Mouse (Mus musculus): ENCODE data around the gene F8. TPM values are rescaled to one million over a fixed set of nuclear protein-coding genes. Genes with fewer than 3 reads are reported as not detected.
"Not testable (repeated sequence)": the region's sequence is repeated elsewhere in the genome, so short reads cannot be mapped to it uniquely, and the experiment has no call there.

The F8 gene
- polyA plus RNA-seq, 2 experiments: 0.58 to 1.5 TPM

- Histone ChIP-seq H3K27ac (replicated peaks; ENCODE audit: low read depth, low read length) (no peak overlapping the region), H3K4me1 (ENCODE audit: control insufficient read depth, insufficient read depth, low read length) (no peaks in the 10 kb centered on the region), H3K27me3 (ENCODE audit: control insufficient read depth, insufficient read depth, low read length) (no peaks in the 10 kb centered on the region), H3K4me2 (replicated peaks; ENCODE audit: low read depth, low read length, severe bottlenecking) (no peak overlapping the region), H3K9me3 (ENCODE audit: control insufficient read depth, low read length) (no peaks in the 10 kb centered on the region), H3K36me3 (ENCODE audit: control insufficient read depth, insufficient read depth, low read length) (no peaks in the 10 kb centered on the region), H3K9ac (ENCODE audit: low read depth, low read length, severe bottlenecking) (no peak overlapping the region), H3K4me3 (replicated peaks; ENCODE audit: low read length) (no peak overlapping the region)
- TF ChIP-seq POLR2A (IDR thresholded peaks at IDR 0.05; ENCODE audit: borderline replicate concordance, extremely low read depth, insufficient read depth, insufficient read length): no peak
- no peak for ATAC-seq (ENCODE audit: low FRiP score, low read depth)
- DNase-seq (ENCODE audit: low spot score): no peak
Measured at GRCm38 (mm10) chrX:75370197-75370596, 12.2 kb downstream of the F8 start.

GRCm38 (mm10) chrX:75323556-75323955, 58.9 kb downstream of the F8 start:
- Histone ChIP-seq H3K4me3 (replicated peaks; ENCODE audit: low read length) (no peak overlapping the region), H3K4me1 (ENCODE audit: control insufficient read depth, insufficient read depth, low read length) (no peaks in the 10 kb centered on the region), H3K9me3 (ENCODE audit: control insufficient read depth, low read length) (no peaks in the 10 kb centered on the region), H3K4me2 (replicated peaks; ENCODE audit: low read depth, low read length, severe bottlenecking) (no peak overlapping the region), H3K9ac (ENCODE audit: low read depth, low read length, severe bottlenecking) (no peak overlapping the region), H3K36me3 (ENCODE audit: control insufficient read depth, insufficient read depth, low read length) (no peaks in the 10 kb centered on the region), H3K27ac (replicated peaks; ENCODE audit: low read depth, low read length) (no peak overlapping the region), H3K27me3 (ENCODE audit: control insufficient read depth, insufficient read depth, low read length) (no peaks in the 10 kb centered on the region)
- ATAC-seq (ENCODE audit: low FRiP score, low read depth) (no peak), DNase-seq (ENCODE audit: low spot score) (no peak)
- WGBS: 83% methylated on average over 4 of the region's 4 CpGs
- no peak for TF ChIP-seq POLR2A (IDR thresholded peaks at IDR 0.05; ENCODE audit: borderline replicate concordance, extremely low read depth, insufficient read depth, insufficient read length)

DNA sequence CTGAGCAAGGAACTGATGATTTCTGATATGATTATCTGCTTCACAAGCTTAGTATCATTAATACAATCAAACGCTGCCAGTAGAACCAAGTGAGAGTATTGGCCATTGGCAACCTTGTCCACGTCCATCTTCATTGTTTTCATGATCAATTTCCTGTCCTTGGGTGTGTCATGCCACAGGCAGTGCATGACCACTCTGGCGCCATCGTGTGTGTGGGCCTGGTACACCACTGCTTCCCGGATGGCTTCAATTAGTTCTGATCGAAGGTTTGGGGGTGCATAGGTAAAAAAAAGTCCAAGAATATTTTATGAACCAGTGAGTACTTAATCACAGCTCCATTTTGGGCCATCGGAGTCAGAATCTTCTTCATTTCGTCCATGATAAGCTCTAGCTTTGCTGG, 110.7 kb downstream of the F8 start:
- no peak overlapping the region for H3K27ac ChIP-seq (replicated peaks; ENCODE audit: low read depth, low read length)

GRCm38 (mm10) chrX:75233603-75234376, 148.6 kb downstream of the F8 start:
- not testable (repeated sequence) for H3K4me2 ChIP-seq (replicated peaks; ENCODE audit: low read depth, low read length, severe bottlenecking); H3K4me3 ChIP-seq (replicated peaks; ENCODE audit: low read length); H3K27me3 ChIP-seq (ENCODE audit: control insufficient read depth, insufficient read depth, low read length); H3K36me3 ChIP-seq (ENCODE audit: control insufficient read depth, insufficient read depth, low read length); H3K9ac ChIP-seq (ENCODE audit: low read depth, low read length, severe bottlenecking); DNase-seq (ENCODE audit: low spot score); H3K27ac ChIP-seq (replicated peaks; ENCODE audit: low read depth, low read length); ATAC-seq (ENCODE audit: low FRiP score, low read depth); H3K9me3 ChIP-seq (ENCODE audit: control insufficient read depth, low read length); H3K4me1 ChIP-seq (ENCODE audit: control insufficient read depth, insufficient read depth, low read length)
- 52% methylated on average over 8 of the region's 8 CpGs for WGBS

More for the DNA sequence above, 110.7 kb downstream of the F8 start:
- no peak for TF ChIP-seq POLR2A (IDR thresholded peaks at IDR 0.05; ENCODE audit: borderline replicate concordance, extremely low read depth, insufficient read depth, insufficient read length)
- Histone ChIP-seq H3K9me3 (ENCODE audit: control insufficient read depth, low read length) (no peaks in the 10 kb centered on the region), H3K4me1 (ENCODE audit: control insufficient read depth, insufficient read depth, low read length) (no peaks in the 10 kb centered on the region), H3K27me3 (ENCODE audit: control insufficient read depth, insufficient read depth, low read length) (no peaks in the 10 kb centered on the region), H3K4me2 (replicated peaks; ENCODE audit: low read depth, low read length, severe bottlenecking) (no peak overlapping the region), H3K4me3 (replicated peaks; ENCODE audit: low read length) (no peak overlapping the region), H3K9ac (ENCODE audit: low read depth, low read length, severe bottlenecking) (no peak overlapping the region), H3K36me3 (ENCODE audit: control insufficient read depth, insufficient read depth, low read length) (no peaks in the 10 kb centered on the region)
- WGBS: 69% methylated on average over 8 of the region's 8 CpGs
- DNase-seq (ENCODE audit: low spot score) (no peak), ATAC-seq (ENCODE audit: low FRiP score, low read depth) (no peak)

DNA sequence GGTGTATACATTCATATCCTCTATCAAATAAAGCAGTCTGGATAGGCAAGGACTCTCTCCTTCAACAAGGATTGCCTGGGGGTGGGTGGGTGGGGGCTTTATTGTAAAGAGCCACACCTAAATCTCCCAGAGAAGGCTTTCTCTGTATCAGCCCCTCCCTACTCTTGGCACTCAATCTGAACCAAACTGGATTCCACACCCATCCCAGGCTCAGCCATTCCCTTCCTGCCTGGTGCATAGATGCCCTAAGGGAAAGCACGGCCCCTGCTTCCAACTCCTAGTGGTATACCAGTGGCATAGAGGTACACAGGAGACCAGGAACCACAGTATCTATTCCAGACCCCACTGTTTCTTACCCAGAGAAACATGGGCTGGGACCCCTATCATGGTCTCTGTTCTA, 151.0 kb downstream of the F8 start:
- DNase-seq (ENCODE audit: low spot score) (no peak), ATAC-seq (ENCODE audit: low FRiP score, low read depth) (no peak)
- Histone ChIP-seq H3K9ac (ENCODE audit: low read depth, low read length, severe bottlenecking) (no peak overlapping the region), H3K9me3 (ENCODE audit: control insufficient read depth, low read length) (no peaks in the 10 kb centered on the region), H3K27me3 (ENCODE audit: control insufficient read depth, insufficient read depth, low read length) (no peaks in the 10 kb centered on the region), H3K27ac (replicated peaks; ENCODE audit: low read depth, low read length) (no peak overlapping the region), H3K36me3 (ENCODE audit: control insufficient read depth, insufficient read depth, low read length) (no peaks in the 10 kb centered on the region), H3K4me1 (ENCODE audit: control insufficient read depth, insufficient read depth, low read length) (no peaks in the 10 kb centered on the region), H3K4me3 (replicated peaks; ENCODE audit: low read length) (no peak overlapping the region), H3K4me2 (replicated peaks; ENCODE audit: low read depth, low read length, severe bottlenecking) (no peak overlapping the region)
- 86% methylated on average over 1 of the region's 1 CpGs for WGBS
- TF ChIP-seq POLR2A (IDR thresholded peaks at IDR 0.05; ENCODE audit: borderline replicate concordance, extremely low read depth, insufficient read depth, insufficient read length): no peak

All from limb, embryonic 14.5 days (tissue).